Mouse (Mus musculus): ENCODE measurements around the gene Schip1. TPM values are rescaled to one million over a fixed set of nuclear protein-coding genes. Genes with fewer than 3 reads are reported as not detected.

Schip1 gene
- polyA plus RNA-seq, 1 experiment = 8.0 TPM

DNA sequence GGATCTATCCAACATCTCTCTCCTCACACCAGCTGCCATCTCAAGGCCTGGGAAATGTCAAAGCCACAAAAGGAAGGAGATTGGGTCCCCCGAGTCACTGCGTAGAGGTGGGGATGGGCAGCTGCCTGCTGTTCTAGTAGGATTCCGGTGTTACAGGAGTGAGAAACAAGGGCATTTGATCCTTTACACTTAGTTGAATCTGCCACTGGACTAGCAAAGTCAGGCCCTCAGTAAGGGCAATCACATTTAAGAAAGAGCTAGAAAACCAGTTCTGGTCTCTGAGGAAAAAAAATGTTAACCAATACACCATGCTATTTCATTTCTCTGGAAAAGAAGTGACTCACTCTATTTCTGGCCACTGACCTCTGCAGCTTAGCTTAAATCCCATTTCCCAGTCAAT lies 566.2 kb downstream of the Schip1 start:
- H3K4me3 ChIP-seq (replicated peaks; ENCODE audit: control insufficient read depth, low read depth, low read length) = no peak overlapping the region
- TF ChIP-seq POLR2A (IDR thresholded peaks at IDR 0.05; ENCODE audit: borderline replicate concordance, control insufficient read depth, low read depth, low read length) (no peak), CTCF (IDR thresholded peaks at IDR 0.05; ENCODE audit: control insufficient read depth, insufficient read depth, low read length) (no peak)
- 57% methylated on average over 3 of the region's 3 CpGs for WGBS
- H3K27ac ChIP-seq (ENCODE audit: control insufficient read depth, insufficient read depth, low read depth, low read length, poor library complexity) = no peak overlapping the region
- H3K4me1 ChIP-seq (ENCODE audit: control insufficient read depth, insufficient read depth, low read length) = no peaks in the 10 kb centered on the region

GRCm38 (mm10) chr3:68632714-68633113 lies 568.1 kb downstream of the Schip1 start:
- H3K27ac ChIP-seq (ENCODE audit: control insufficient read depth, insufficient read depth, low read depth, low read length, poor library complexity) = no peak overlapping the region
- no peaks in the 10 kb centered on the region for H3K4me1 ChIP-seq (ENCODE audit: control insufficient read depth, insufficient read depth, low read length)
- 68% methylated on average over 3 of the region's 3 CpGs for WGBS
- TF ChIP-seq CTCF (IDR thresholded peaks at IDR 0.05; ENCODE audit: control insufficient read depth, insufficient read depth, low read length) (no peak), POLR2A (IDR thresholded peaks at IDR 0.05; ENCODE audit: borderline replicate concordance, control insufficient read depth, low read depth, low read length) (no peak)
- H3K4me3 ChIP-seq (replicated peaks; ENCODE audit: control insufficient read depth, low read depth, low read length) = no peak overlapping the region

DNA sequence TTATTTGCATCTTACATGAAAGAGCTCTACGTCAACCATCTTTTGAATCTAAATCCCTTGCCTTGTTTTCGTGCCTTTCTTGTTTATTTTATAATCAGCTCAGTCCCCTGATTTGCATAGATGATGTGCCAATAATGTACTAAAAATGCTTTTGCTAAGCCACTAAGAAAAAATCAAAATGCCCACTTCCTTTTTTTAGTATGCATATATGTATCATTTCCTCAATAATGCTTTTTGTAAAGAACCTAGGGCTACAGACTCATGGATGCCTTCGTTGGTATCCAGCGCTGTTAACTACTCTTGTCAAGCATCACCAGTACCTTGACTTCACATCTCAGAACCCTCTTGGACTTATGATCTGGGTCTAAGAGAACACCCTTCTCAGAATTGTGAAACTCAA lies 569.0 kb downstream of the Schip1 start:
- no peak overlapping the region for H3K27ac ChIP-seq (ENCODE audit: control insufficient read depth, insufficient read depth, low read depth, low read length, poor library complexity)
- no peaks in the 10 kb centered on the region for H3K4me1 ChIP-seq (ENCODE audit: control insufficient read depth, insufficient read depth, low read length)
- TF ChIP-seq POLR2A (IDR thresholded peaks at IDR 0.05; ENCODE audit: borderline replicate concordance, control insufficient read depth, low read depth, low read length) (no peak), CTCF (IDR thresholded peaks at IDR 0.05; ENCODE audit: control insufficient read depth, insufficient read depth, low read length) (no peak)
- 58% methylated on average over 4 of the region's 4 CpGs for WGBS
- H3K4me3 ChIP-seq (replicated peaks; ENCODE audit: control insufficient read depth, low read depth, low read length) = no peak overlapping the region

DNA sequence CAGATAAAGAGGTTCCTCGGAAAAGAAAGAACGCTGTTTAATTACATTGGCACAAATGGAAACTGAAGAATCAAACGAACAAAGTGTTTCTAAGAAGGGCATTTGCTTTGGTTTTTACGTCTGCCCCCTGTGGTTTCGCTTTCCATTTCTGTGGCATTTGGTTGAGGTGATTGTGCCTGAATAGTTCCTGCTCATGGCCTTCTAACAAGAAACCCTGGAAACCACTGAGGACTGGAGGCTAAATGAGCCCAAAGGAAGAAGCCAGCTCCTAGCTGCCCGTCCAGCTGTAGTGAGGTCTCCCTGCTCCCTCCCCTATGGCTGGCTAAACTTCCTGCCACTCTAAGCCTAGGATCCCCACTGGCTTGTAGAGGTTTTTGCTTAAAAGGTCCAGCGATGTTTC lies 573.4 kb downstream of the Schip1 start:
- Histone ChIP-seq H3K4me3 (replicated peaks; ENCODE audit: control insufficient read depth, low read depth, low read length) (no peak overlapping the region), H3K4me1 (ENCODE audit: control insufficient read depth, insufficient read depth, low read length) (no peaks in the 10 kb centered on the region; the same call in 1 of the 2 replicates), H3K27ac (ENCODE audit: control insufficient read depth, insufficient read depth, low read depth, low read length, poor library complexity) (no peak overlapping the region)
- TF ChIP-seq CTCF (IDR thresholded peaks at IDR 0.05; ENCODE audit: control insufficient read depth, insufficient read depth, low read length) = no peak
- no peak for TF ChIP-seq POLR2A (IDR thresholded peaks at IDR 0.05; ENCODE audit: borderline replicate concordance, control insufficient read depth, low read depth, low read length)
- 7% methylated on average over 7 of the region's 7 CpGs for WGBS

DNA sequence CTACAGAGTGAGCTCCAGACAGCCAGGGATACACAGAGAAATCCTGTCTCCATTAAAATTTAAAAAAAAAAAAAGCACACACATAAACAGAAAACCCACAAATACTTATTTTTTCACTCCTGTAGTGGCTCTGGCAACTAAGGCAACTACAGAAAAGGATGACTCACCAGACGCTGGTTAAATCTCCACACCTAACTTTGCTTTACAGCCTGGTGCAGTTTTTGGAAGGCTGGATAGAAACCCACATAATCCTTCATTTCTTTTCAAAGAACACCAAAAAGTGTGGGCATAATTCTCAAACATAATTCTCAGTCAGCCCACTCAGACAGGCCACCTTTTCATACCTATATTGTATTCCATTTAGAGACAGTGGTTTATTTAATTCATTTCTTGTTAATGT lies 574.1 kb downstream of the Schip1 start:
- H3K4me3 ChIP-seq (replicated peaks; ENCODE audit: control insufficient read depth, low read depth, low read length) = no peak overlapping the region
- no peaks in the 10 kb centered on the region; the same call in 1 of the 2 replicates for H3K4me1 ChIP-seq (ENCODE audit: control insufficient read depth, insufficient read depth, low read length)

GRCm38 (mm10) chr3:68642935-68643334 lies 578.3 kb downstream of the Schip1 start:
- Histone ChIP-seq H3K27ac (ENCODE audit: control insufficient read depth, insufficient read depth, low read depth, low read length, poor library complexity) (no peak overlapping the region; the same call in 1 of the 2 replicates), H3K4me1 (ENCODE audit: control insufficient read depth, insufficient read depth, low read length) (peaks cover 1% of the 10 kb centered on the region; the same call in 1 of the 2 replicates), H3K4me3 (replicated peaks; ENCODE audit: control insufficient read depth, low read depth, low read length) (no peak overlapping the region)
- WGBS = 41% methylated on average over 7 of the region's 7 CpGs
- TF ChIP-seq CTCF (IDR thresholded peaks at IDR 0.05; ENCODE audit: control insufficient read depth, insufficient read depth, low read length) (no peak), POLR2A (IDR thresholded peaks at IDR 0.05; ENCODE audit: borderline replicate concordance, control insufficient read depth, low read depth, low read length) (no peak)

More for the DNA sequence above, 574.1 kb downstream of the Schip1 start:
- no peak overlapping the region for H3K27ac ChIP-seq (ENCODE audit: control insufficient read depth, insufficient read depth, low read depth, low read length, poor library complexity)
- WGBS = 70% methylated on average over 1 of the region's 1 CpGs
- TF ChIP-seq CTCF (IDR thresholded peaks at IDR 0.05; ENCODE audit: control insufficient read depth, insufficient read depth, low read length) = no peak

DNA sequence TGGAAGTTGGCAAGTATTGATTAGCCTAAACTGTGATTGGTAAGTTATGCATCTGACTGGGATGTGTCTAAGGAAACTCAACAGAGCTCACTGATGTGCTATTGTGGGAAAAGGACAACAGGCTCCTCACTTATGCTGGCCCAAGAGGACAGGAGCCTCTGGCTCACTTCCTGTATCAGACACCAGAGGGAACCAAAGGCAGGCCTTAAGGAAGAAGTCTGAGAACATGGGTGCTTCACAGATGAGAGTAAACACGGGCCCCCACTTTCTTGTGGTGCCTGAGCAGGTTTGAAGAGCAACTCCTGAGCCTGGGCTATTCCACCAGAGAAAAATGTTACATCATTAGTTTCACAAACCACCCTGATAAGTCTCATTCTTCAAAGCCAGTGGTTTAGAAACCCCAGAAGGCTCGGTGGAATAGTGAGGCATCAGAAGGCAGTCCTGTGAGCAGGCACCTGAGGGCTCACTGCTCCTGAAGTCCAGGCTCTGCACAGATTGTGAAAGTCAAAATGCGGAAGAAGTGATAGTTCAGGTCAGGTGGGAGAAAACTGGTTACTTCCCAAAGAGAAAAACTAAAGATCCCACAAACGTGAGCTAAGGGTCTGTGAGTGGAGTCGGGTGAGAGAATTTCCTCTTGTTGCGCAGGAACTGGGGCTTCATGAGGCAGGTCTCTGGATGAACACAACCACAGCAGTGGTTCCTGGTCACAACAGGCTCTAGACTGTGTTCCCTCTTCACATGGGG lies 582.0 kb downstream of the Schip1 start:
- Histone ChIP-seq H3K27ac (ENCODE audit: control insufficient read depth, insufficient read depth, low read depth, low read length, poor library complexity) (no peak overlapping the region; the same call in 1 of the 2 replicates), H3K4me1 (ENCODE audit: control insufficient read depth, insufficient read depth, low read length) (peaks cover 1% of the 10 kb centered on the region; the same call in 1 of the 2 replicates), H3K4me3 (replicated peaks; ENCODE audit: control insufficient read depth, low read depth, low read length) (no peak overlapping the region)
- 22% methylated on average over 6 of the region's 6 CpGs for WGBS
- no peak for TF ChIP-seq POLR2A (IDR thresholded peaks at IDR 0.05; ENCODE audit: borderline replicate concordance, control insufficient read depth, low read depth, low read length)
- TF ChIP-seq CTCF (IDR thresholded peaks at IDR 0.05; ENCODE audit: control insufficient read depth, insufficient read depth, low read length) = peak; percentile 36; the same call in 1 of the 2 replicates

DNA sequence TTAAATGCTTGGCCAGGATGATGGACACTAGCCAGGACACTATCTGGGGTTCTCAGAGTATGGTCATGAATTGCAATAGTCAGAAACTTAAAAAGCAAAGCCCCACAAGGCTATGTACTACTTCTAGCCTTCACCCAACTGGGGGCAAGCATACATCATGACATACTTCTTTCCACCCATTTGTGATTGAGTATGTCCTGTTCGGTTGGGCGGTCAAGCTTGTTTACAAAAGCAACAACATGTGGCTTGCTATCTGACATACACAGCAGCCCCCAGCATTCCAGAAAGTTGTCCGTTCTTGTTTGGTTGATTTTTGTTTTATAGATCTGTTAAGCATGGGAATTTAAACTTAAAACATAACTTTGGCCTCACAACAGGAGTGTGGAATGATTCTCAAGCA lies 582.7 kb downstream of the Schip1 start:
- Histone ChIP-seq H3K4me1 (ENCODE audit: control insufficient read depth, insufficient read depth, low read length) (peaks cover 1% of the 10 kb centered on the region; the same call in 1 of the 2 replicates), H3K27ac (ENCODE audit: control insufficient read depth, insufficient read depth, low read depth, low read length, poor library complexity) (no peak overlapping the region), H3K4me3 (replicated peaks; ENCODE audit: control insufficient read depth, low read depth, low read length) (no peak overlapping the region)
- 74% methylated on average over 3 of the region's 3 CpGs for WGBS
- TF ChIP-seq CTCF (IDR thresholded peaks at IDR 0.05; ENCODE audit: control insufficient read depth, insufficient read depth, low read length) = no peak
- no peak for TF ChIP-seq POLR2A (IDR thresholded peaks at IDR 0.05; ENCODE audit: borderline replicate concordance, control insufficient read depth, low read depth, low read length)

Data from bone marrow, adult 2 months (tissue).